Mouse (Mus musculus) liver, embryonic 13.5 days (tissue): ENCODE data around the gene Rps3. TPM values are rescaled to one million over a fixed set of nuclear protein-coding genes. Genes with fewer than 3 reads are reported as not detected.

Experiments used
- ATAC-seq: fragments of 200-750 bp; cut with Nextera tagmentation; 2 replicates; pipeline ENCODE4 v1.8.0; 2017; ENCODE audit warnings: low read depth, mild to moderate bottlenecking, moderate number of reproducible peaks, moderate library complexity
- DNase-seq: peaks from one replicate; pipeline ENCODE4 v3.0.0; 2022
- H3K27ac ChIP-seq: fragments of 300-500 bp; sonication (generic); 2 replicates; pipeline ENCODE4 v1.5.1; 2015; ENCODE audit warnings: moderate library complexity, mild to moderate bottlenecking, inconsistent platforms
- H3K27me3 ChIP-seq: fragments of 300-500 bp; sonication (generic); 2 replicates; pipeline ENCODE4 v1.6.1; 2015; ENCODE audit warnings: mild to moderate bottlenecking, inconsistent platforms
- H3K36me3 ChIP-seq: fragments of 300-500 bp; sonication (generic); 2 replicates; pipeline ENCODE4 v1.6.1; 2015; ENCODE audit warnings: mild to moderate bottlenecking, inconsistent platforms
- H3K4me1 ChIP-seq: fragments of 300-500 bp; sonication (generic); replicated peaks from 2 replicates; pipeline ENCODE4 v1.6.1; 2015; ENCODE audit warnings: inconsistent platforms
- H3K4me2 ChIP-seq: fragments of 300-500 bp; sonication (generic); 2 replicates; pipeline ENCODE4 v1.6.1; 2015; ENCODE audit warnings: inconsistent platforms, mild to moderate bottlenecking, moderate library complexity
- H3K4me3 ChIP-seq: fragments of 300-500 bp; sonication (generic); replicated peaks from 2 replicates; pipeline ENCODE4 v1.5.1; 2015; ENCODE audit warnings: mild to moderate bottlenecking, inconsistent platforms
- H3K9ac ChIP-seq: fragments of 300-500 bp; sonication (generic); 2 replicates; pipeline ENCODE4 v1.6.1; 2015; ENCODE audit warnings: mild to moderate bottlenecking, inconsistent platforms
- H3K9me3 ChIP-seq: fragments of 300-500 bp; sonication (generic); replicated peaks from 2 replicates; pipeline ENCODE4 v1.6.1; 2016; ENCODE audit warnings: inconsistent platforms
- WGBS: fragments of 180-500 bp; shearing (Covaris S2); methylation state at CpG from one replicate; pipeline ENCODE4 v1.1.7; 2015; ENCODE audit not compliant: insufficient replicate concordance; 5-methylcytosine and 5-hydroxymethylcytosine counted together
- polyA plus RNA-seq: library from polyadenylated mRNA; unstranded; fragments of >200 nt; fragmentation: Nextera tagmentation; extraction: Ambion mirVana; gene quantifications from 2 replicates; pipeline ENCODE4 v1.2.1, GENCODE M21; 2015

Gene Rps3
- polyA plus RNA-seq, 1 experiment from 2014 or later, result 741 TPM

DNA sequence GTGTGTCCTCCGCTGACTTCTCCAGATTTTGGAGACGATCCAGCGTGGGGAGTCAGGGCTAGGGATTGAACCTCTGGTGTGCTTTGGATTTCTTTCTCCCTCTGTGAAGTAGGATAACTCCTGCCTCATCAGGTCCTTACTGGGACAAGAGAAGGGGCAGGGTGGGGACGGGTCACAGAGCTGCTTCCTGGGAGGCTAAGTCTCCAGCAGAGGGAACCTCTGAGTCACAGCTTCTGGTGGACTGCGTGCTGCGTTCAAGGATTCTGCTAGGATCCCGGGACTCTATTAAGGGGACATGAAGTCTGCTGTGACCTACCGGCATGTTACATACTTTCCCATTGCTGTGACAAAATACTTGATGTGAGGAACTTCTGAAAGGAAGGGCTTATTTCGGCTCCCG, 44.7 kb downstream of the Rps3 start:
- no peak for ATAC-seq

GRCm38 (mm10) chr7:99436530-99436929, 47.0 kb downstream of the Rps3 start:
- peaks cover 21% of the 10 kb centered on the region for H3K4me1 ChIP-seq
- ATAC-seq, result no peak
- H3K9me3 ChIP-seq, result no peaks in the 10 kb centered on the region
- H3K9ac ChIP-seq, result no peak overlapping the region
- DNase-seq, result no peak
- no peak overlapping the region for H3K4me3 ChIP-seq
- H3K4me2 ChIP-seq, result no peak overlapping the region
- no peaks in the 10 kb centered on the region for H3K27me3 ChIP-seq
- H3K36me3 ChIP-seq, result no peaks in the 10 kb centered on the region
- no peak overlapping the region for H3K27ac ChIP-seq
- 42% methylated on average over 4 of the region's 4 CpGs for WGBS

More for the DNA sequence above, 44.7 kb downstream of the Rps3 start:
- Histone ChIP-seq H3K4me2 (no peak overlapping the region), H3K4me3 (no peak overlapping the region), H3K27me3 (no peaks in the 10 kb centered on the region), H3K4me1 (peaks cover 16% of the 10 kb centered on the region), H3K9me3 (no peaks in the 10 kb centered on the region), H3K27ac (no peak overlapping the region), H3K36me3 (no peaks in the 10 kb centered on the region), H3K9ac (no peak overlapping the region)
- WGBS, result 64% methylated on average over 10 of the region's 10 CpGs
- DNase-seq, result no peak

- H3K9me3 ChIP-seq, result no peaks in the 10 kb centered on the region
- peaks cover 15% of the 10 kb centered on the region for H3K4me1 ChIP-seq
- H3K36me3 ChIP-seq, result no peaks in the 10 kb centered on the region
- peak overlapping the region; percentile 34 for H3K4me2 ChIP-seq
- ATAC-seq (no peak), DNase-seq (no peak)
- 19% methylated on average over 12 of the region's 12 CpGs for WGBS
- H3K4me3 ChIP-seq, result no peak overlapping the region
- no peak overlapping the region for H3K9ac ChIP-seq
- no peaks in the 10 kb centered on the region for H3K27me3 ChIP-seq
- no peak overlapping the region for H3K27ac ChIP-seq
Measured at GRCm38 (mm10) chr7:99434672-99435250, 48.8 kb downstream of the Rps3 start.

GRCm38 (mm10) chr7:99432863-99433262, 50.7 kb downstream of the Rps3 start:
- Histone ChIP-seq H3K9me3 (no peaks in the 10 kb centered on the region), H3K27me3 (no peaks in the 10 kb centered on the region), H3K36me3 (no peaks in the 10 kb centered on the region), H3K4me3 (no peak overlapping the region), H3K4me2 (no peak overlapping the region), H3K4me1 (peaks cover 15% of the 10 kb centered on the region), H3K9ac (no peak overlapping the region), H3K27ac (no peak overlapping the region)
- DNase-seq, result no peak
- no peak for ATAC-seq
- 56% methylated on average over 6 of the region's 6 CpGs for WGBS

DNA sequence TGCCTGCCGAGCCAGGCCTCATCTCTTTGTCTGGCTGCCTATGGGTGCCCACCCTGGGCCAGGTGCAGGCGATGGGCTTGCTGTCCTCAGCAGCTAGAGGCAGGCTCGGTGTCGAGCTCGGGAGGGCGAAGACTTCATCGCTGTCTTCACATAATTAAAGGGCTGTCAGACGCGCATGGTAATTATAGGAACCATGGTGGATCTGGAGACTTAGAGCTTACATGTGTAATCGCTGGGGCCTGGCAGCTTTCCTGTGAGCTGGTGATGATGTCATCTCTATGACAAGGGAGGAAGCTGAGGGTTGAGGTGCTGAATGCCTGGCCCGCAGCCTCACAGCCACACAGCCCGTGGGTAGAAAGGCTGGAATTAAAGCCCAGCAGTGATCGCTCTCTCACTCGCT, 51.3 kb downstream of the Rps3 start:
- Histone ChIP-seq H3K4me2 (no peak overlapping the region), H3K9ac (no peak overlapping the region), H3K27me3 (no peaks in the 10 kb centered on the region), H3K4me3 (no peak overlapping the region), H3K36me3 (no peaks in the 10 kb centered on the region), H3K4me1 (peaks cover 15% of the 10 kb centered on the region), H3K27ac (no peak overlapping the region), H3K9me3 (no peaks in the 10 kb centered on the region)
- ATAC-seq (no peak), DNase-seq (no peak)
- WGBS, result 53% methylated on average over 14 of the region's 14 CpGs

- DNase-seq, result no peak
- Histone ChIP-seq H3K9ac (no peak overlapping the region), H3K4me3 (no peak overlapping the region), H3K4me2 (no peak overlapping the region), H3K9me3 (no peaks in the 10 kb centered on the region), H3K4me1 (peaks cover 15% of the 10 kb centered on the region), H3K27me3 (no peaks in the 10 kb centered on the region), H3K27ac (no peak overlapping the region), H3K36me3 (no peaks in the 10 kb centered on the region)
- WGBS, result 71% methylated on average over 11 of the region's 11 CpGs
- no peak for ATAC-seq
Measured at GRCm38 (mm10) chr7:99430246-99430645, 53.3 kb downstream of the Rps3 start.

DNA sequence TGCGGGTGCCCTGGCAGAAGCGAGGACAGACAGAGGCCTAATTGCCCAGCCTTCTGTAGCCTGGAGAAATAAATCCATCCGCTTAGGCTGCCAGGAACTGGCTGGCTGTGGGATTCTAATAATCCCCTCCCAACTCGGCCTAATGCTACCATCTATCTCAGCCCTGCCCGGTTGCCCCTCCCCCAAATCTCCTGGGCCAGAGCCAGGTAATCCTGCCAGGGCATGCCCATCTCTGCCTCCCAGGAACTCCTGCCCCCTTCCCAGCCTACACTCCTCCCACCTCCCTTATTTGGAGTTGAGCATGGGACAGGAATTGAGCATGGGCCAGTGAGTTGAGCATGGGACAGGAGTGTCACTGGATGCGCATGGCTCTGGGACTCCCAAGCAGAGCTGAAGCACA, 53.8 kb downstream of the Rps3 start:
- Histone ChIP-seq H3K9ac (no peak overlapping the region), H3K9me3 (no peaks in the 10 kb centered on the region), H3K4me1 (peaks cover 14% of the 10 kb centered on the region), H3K4me3 (no peak overlapping the region), H3K36me3 (no peaks in the 10 kb centered on the region), H3K4me2 (no peak overlapping the region), H3K27ac (no peak overlapping the region), H3K27me3 (no peaks in the 10 kb centered on the region)
- no peak for ATAC-seq
- WGBS, result 65% methylated on average over 6 of the region's 6 CpGs
- DNase-seq, result no peak

GRCm38 (mm10) chr7:99428836-99429235, 54.7 kb downstream of the Rps3 start:
- H3K4me2 ChIP-seq, result no peak overlapping the region
- no peaks in the 10 kb centered on the region for H3K36me3 ChIP-seq
- H3K27me3 ChIP-seq, result no peaks in the 10 kb centered on the region
- no peak overlapping the region for H3K9ac ChIP-seq
- H3K4me1 ChIP-seq, result peaks cover 9% of the 10 kb centered on the region; the same call in 1 of the 2 replicates
- no peaks in the 10 kb centered on the region for H3K9me3 ChIP-seq
- WGBS, result 31% methylated on average over 5 of the region's 5 CpGs
- no peak for ATAC-seq
- no peak for DNase-seq
- no peak overlapping the region for H3K4me3 ChIP-seq
- H3K27ac ChIP-seq, result no peak overlapping the region

GRCm38 (mm10) chr7:99427987-99428386, 55.6 kb downstream of the Rps3 start:
- H3K27me3 ChIP-seq, result no peaks in the 10 kb centered on the region
- peaks cover 7% of the 10 kb centered on the region; the same call in 1 of the 2 replicates for H3K4me1 ChIP-seq
- DNase-seq, result no peak
- no peak overlapping the region for H3K9ac ChIP-seq
- H3K9me3 ChIP-seq, result no peaks in the 10 kb centered on the region
- no peak for ATAC-seq
- H3K36me3 ChIP-seq, result no peaks in the 10 kb centered on the region
- H3K27ac ChIP-seq, result no peak overlapping the region
- H3K4me3 ChIP-seq, result no peak overlapping the region
- no peak overlapping the region for H3K4me2 ChIP-seq
- 61% methylated on average over 3 of the region's 3 CpGs for WGBS

Other genes with a start within 250 kb of the Rps3 start
- 35.9 and 37.5 TPM in 2 replicates for gene Mogat2, start 245.1 kb downstream of the Rps3 start, polyA plus RNA-seq
- gene Map6, start 216.3 kb downstream of the Rps3 start, polyA plus RNA-seq, result 0.10 TPM in 2 replicates
- gene Serpinh1, start 130.5 kb downstream of the Rps3 start, polyA plus RNA-seq, result 127 TPM in 2 replicates
- gene Gdpd5, start 102.3 kb downstream of the Rps3 start, polyA plus RNA-seq, result 1.3 TPM in 2 replicates
- gene Klhl35, start 17.7 kb downstream of the Rps3 start, polyA plus RNA-seq, result 0.12 and 0.21 TPM in 2 replicates
- 96.5 and 121 TPM in 2 replicates for gene Arrb1, start 51.7 kb upstream of the Rps3 start, polyA plus RNA-seq
- gene Tpbgl, start 143.4 kb upstream of the Rps3 start, polyA plus RNA-seq, result 0.16 and 0.22 TPM in 2 replicates
- 0.13 and 0.15 TPM in 2 replicates for gene Slco2b1, start 227.6 kb upstream of the Rps3 start, polyA plus RNA-seq
- not detected in 2 replicates for gene Olfr520, start 246.5 kb upstream of the Rps3 start, polyA plus RNA-seq